Mouse (Mus musculus) olfactory bulb, adult 2 months (tissue): ENCODE data around the gene Mn1.

Experiments used
- CTCF ChIP-seq: fragments of 200-500 bp; IDR thresholded peaks from 2 replicates; pipeline ENCODE4 v1.5.1; 2012; ENCODE audit warnings: low read depth, mild to moderate bottlenecking, low read length, moderate library complexity; ENCODE audit not compliant: insufficient read depth
- POLR2A ChIP-seq: fragments of 200-500 bp; IDR thresholded peaks from 2 replicates; pipeline ENCODE4 v1.6.1; 2012; ENCODE audit warnings: mild to moderate bottlenecking, low read depth, low read length, moderate library complexity; ENCODE audit not compliant: insufficient read depth

DNA sequence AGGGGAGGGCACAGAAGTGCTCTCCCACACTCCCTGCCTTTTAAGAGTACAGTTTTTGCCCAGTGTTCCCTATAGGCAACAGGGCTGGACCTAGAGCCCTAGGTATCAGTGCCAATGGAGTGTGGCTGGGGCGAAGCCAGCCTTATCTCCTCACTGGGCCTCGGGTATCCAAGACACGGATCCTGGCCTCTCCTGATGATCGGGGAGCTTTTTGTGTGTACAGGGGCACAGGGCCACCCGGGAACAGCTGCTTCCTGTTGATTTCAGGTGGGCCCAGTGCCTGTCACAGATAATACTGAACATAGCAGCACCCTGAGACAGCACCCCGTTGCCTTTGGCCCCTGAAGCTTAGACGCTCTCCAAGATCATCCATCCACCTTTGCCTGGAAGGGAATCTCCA, 19.1 kb downstream of the Mn1 start:
- TF ChIP-seq POLR2A, result no peak
- no peak for TF ChIP-seq CTCF
